Mouse (Mus musculus) heart, postnatal 36 days (tissue): ENCODE results near the gene Epn2. TPM values are rescaled to one million over a fixed set of nuclear protein-coding genes. Genes with fewer than 3 reads are reported as not detected.

Experiments
- DNase-seq, 2 experiments: peaks; one replicate each; pipeline ENCODE4 v3.0.0; 2021 to 2022
- intact Hi-C: fragments of 180-260 bp; cut with DNase I; formaldehyde crosslinking; loops from one replicate; pipeline ENCODE4 v1.15.1; 2025
- total RNA-seq, 2 experiments: library from RNA; stranded (reverse); gene quantifications; 2 replicates each; pipeline ENCODE4 v1.2.3; 2021

Gene Epn2
- total RNA-seq, 2 experiments from 2014 or later = 24.0 to 26.9 TPM

- intact Hi-C loops = no loop called here
- no peak for DNase-seq
Measured at GRCm38 (mm10) chr11:61477566-61478508, 101.7 kb downstream of the Epn2 start.

- DNase-seq = no peak
- intact Hi-C loops = no loop called here
Measured at GRCm38 (mm10) chr11:61476786-61477382, 102.6 kb downstream of the Epn2 start.

GRCm38 (mm10) chr11:61473630-61474029, 105.9 kb downstream of the Epn2 start:
- DNase-seq = no peak
- intact Hi-C loops = no loop called here

GRCm38 (mm10) chr11:61470880-61471279, 108.6 kb downstream of the Epn2 start:
- intact Hi-C loops = no loop called here
- DNase-seq = no peak

GRCm38 (mm10) chr11:61469317-61469917, 110.1 kb downstream of the Epn2 start:
- no peak for DNase-seq
- intact Hi-C loops = no loop called here

- intact Hi-C loops = no loop called here
- DNase-seq = no peak
Measured at GRCm38 (mm10) chr11:61468534-61468933, 111.0 kb downstream of the Epn2 start.

Other genes starting within 250 kb of the Epn2 start
- not detected for gene Slc47a2, start 236.8 kb downstream of the Epn2 start, total RNA-seq
- gene Slc47a1, start 201.3 kb downstream of the Epn2 start, total RNA-seq = 10 to 100 TPM; 28.5 to 30.5 TPM
- not detected for gene Rnf112, start 125.6 kb downstream of the Epn2 start, total RNA-seq
- 10 to 100 TPM; 32.3 to 38.4 TPM for gene Mfap4, start 94.3 kb downstream of the Epn2 start, total RNA-seq
- 1 to 10 TPM; 5.7 to 6.4 TPM for gene Mapk7, start 85.3 kb downstream of the Epn2 start, total RNA-seq
- gene B9d1, start 74.5 kb downstream of the Epn2 start, total RNA-seq = 1 to 10 TPM; 6.2 to 7.4 TPM
- gene Grap, start 73.6 kb upstream of the Epn2 start, total RNA-seq = 10 to 100 TPM; 11.5 to 15.0 TPM
- under 1 TPM; 0.11 to 0.16 TPM for gene Fam83g, start 104.4 kb upstream of the Epn2 start, total RNA-seq
- not detected for gene Slc5a10, start 141.1 kb upstream of the Epn2 start, total RNA-seq
- 1 to 10 TPM; 6.7 to 7.4 TPM for gene Prpsap2, start 182.4 kb upstream of the Epn2 start, total RNA-seq